Mouse (Mus musculus): ENCODE measurements around the gene Dars. TPM values are rescaled to one million over a fixed set of nuclear protein-coding genes. Genes with fewer than 3 reads are reported as not detected.
A peak's percentile ranks its signal among the peaks of the same experiment; 100 is the strongest.

The Dars gene
- polyA plus RNA-seq (2015; fragmentation: Nextera tagmentation; extraction: Ambion mirVana) = 136 and 140 TPM in 2 replicates

DNA sequence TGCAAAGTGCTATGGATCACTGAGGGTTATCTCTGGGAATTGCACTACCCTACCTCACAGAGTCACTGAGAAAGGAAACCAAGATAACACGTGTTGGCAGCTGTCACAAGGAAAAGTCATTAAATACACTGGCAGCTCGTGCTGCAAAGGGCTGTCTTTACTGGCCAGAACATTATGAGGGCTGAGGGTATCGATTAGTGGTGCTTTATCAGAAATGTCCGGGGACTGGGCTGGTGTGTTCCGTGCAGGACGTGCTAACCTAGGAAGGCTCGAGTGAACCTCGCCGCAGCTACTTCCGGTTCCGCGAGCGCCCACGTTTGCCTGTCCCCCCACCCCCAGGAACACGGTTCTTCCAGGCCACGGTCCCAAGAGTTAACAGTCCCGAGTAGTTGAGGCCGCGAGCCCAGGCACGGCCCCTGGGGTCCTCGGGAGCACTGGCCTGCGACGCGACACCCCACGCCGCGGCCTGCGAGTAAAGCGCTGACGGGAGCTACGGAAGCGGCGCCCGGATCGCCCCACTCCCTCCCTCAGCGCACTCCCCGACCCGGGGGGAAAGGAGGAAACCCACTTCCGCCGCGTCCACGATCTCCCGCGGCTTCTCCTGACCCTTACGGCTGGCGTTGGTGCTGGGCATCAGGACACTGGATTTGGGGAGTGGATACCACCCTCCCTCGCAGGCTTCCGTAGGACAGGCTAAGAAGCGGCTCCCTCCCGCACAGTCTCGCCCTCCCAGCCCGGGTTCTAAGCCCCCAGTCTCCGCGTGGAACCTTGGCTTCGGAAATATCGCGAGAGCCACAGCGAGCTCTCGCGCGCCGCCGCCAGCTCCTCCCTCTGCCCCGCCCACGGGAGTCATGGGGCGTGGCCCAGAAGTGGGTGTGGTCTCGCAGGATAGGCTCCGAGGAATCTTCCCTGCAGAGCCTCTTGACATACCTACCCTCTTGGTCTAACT, at the start of gene Dars:
TSS of gene Dars (minus strand) at position 785 of the 949 bp plus-strand sequence.
- H3K27ac ChIP-seq = peak within 1 kb of the TSS; percentile 91
- WGBS = under 1% methylated on average over 63 of the region's 68 CpGs
- H3K27me3 ChIP-seq = no peaks in the 10 kb centered on the region
- no peaks in the 10 kb centered on the region for H3K9me3 ChIP-seq
- H3K4me3 ChIP-seq (replicated peaks) = peak within 1 kb of the TSS; percentile 91
- H3K4me1 ChIP-seq (replicated peaks) = 0 out of 2 replicates have a peak, but pooled peaks cover 2% of the 10 kb centered on the region
- H3K36me3 ChIP-seq = peaks cover 9% of the 10 kb centered on the region
- peak; percentile 92 for ATAC-seq
- peak within 1 kb of the TSS; percentile 72 for H3K4me2 ChIP-seq (replicated peaks)
- peak within 1 kb of the TSS; percentile 94 for H3K9ac ChIP-seq (replicated peaks)

DNA sequence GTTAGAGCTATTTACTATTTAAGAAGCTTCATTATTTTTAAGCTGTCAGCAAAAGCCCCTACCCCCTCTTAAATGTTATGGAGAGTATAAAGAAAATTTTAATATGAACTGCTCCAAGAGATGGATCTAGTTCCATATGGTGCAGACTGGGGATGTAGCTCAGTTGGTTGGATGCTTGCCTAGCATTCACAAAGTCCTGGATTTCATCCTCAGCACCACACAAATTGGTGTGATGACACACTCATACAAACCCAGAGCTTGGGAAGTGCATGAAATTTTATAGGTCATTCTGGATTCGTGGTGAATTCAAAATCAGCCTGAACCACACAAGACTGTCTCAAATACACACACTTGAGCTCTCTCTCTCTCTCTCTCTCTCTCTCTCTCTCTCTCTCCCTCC, 49.7 kb upstream of the Dars start:
- Histone ChIP-seq H3K9ac (replicated peaks) (no peak overlapping the region), H3K36me3 (no peaks in the 10 kb centered on the region), H3K4me1 (replicated peaks) (peaks cover 7% of the 10 kb centered on the region), H3K27me3 (no peaks in the 10 kb centered on the region), H3K27ac (no peak overlapping the region), H3K9me3 (no peaks in the 10 kb centered on the region), H3K4me2 (replicated peaks) (no peak overlapping the region), H3K4me3 (replicated peaks) (no peak overlapping the region)
- WGBS = 72% methylated on average over 1 of the region's 1 CpGs
- ATAC-seq = no peak

DNA sequence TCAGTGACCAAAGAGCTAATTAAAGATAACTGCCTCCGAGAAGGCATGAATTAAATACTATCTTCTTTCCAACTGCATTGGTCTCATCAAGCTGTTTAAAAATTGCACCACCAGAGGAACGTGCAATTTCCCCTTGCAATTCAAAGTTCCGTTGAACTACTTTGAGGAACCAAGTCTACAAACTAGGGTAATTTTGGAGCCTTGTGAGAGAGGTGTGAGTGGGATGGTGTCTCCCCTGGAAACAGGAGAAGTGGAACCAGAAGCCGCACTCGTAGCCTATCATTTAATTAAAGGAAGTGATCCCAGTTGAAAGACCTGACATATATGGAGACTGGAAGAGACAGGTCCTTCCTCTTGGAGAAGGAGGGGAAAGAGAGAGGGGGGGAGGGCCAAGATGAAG, 46.3 kb upstream of the Dars start:
- no peak for ATAC-seq
- no peak overlapping the region for H3K27ac ChIP-seq
- WGBS = 88% methylated on average over 5 of the region's 5 CpGs

DNA sequence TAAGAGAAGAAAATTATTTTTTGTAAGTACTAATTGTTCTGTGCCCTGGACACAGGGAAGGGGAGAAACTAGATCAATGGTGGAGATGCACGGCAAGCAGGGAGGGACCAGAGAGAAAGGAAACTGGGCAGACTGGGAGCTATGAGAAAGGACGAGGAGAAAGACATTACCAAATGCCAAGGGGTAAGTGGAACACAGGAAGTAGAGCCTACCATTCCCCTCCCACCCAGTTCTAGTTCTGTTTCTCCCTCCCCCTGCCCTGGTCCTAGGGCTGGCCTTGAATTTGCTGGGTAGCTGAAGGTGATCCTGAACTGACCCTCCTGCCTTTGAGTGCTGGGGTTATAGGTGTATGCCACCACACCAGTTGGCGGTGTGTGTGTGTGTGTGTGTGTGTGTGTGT, 45.2 kb upstream of the Dars start:
- no peaks in the 10 kb centered on the region for H3K27me3 ChIP-seq
- H3K4me2 ChIP-seq (replicated peaks) = no peak overlapping the region
- H3K4me1 ChIP-seq (replicated peaks) = peaks cover 3% of the 10 kb centered on the region
- no peaks in the 10 kb centered on the region for H3K9me3 ChIP-seq
- 71% methylated on average over 3 of the region's 3 CpGs for WGBS
- no peak overlapping the region for H3K9ac ChIP-seq (replicated peaks)
- H3K4me3 ChIP-seq (replicated peaks) = no peak overlapping the region
- H3K36me3 ChIP-seq = no peaks in the 10 kb centered on the region
- no peak for ATAC-seq
- no peak overlapping the region for H3K27ac ChIP-seq

More for the DNA sequence above, 46.3 kb upstream of the Dars start:
- H3K4me1 ChIP-seq (replicated peaks) = no peaks in the 10 kb centered on the region; the same call in 1 of the 2 replicates
- no peak overlapping the region for H3K9ac ChIP-seq (replicated peaks)
- H3K9me3 ChIP-seq = no peaks in the 10 kb centered on the region
- no peak overlapping the region for H3K4me3 ChIP-seq (replicated peaks)
- H3K27me3 ChIP-seq = no peaks in the 10 kb centered on the region
- H3K36me3 ChIP-seq = no peaks in the 10 kb centered on the region
- H3K4me2 ChIP-seq (replicated peaks) = no peak overlapping the region

DNA sequence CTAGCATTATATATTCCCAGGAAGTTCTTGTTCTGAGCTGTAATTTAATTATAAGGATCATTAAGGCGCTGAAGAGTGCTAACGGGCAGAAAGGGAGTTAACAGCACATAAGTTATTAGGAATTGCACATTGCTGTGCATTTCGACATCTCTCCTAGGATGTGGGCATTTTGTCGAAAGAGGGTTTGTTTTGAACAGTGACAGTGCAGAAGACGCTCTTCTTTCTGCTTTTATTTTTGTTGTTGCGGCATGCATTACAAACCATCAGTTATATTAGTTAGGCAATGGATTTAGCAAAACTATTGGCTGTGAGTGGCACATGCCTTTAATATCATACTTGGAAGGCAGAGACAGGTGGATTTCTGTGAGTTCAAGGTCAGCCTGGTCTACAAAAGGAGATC, 43.6 kb upstream of the Dars start:
- no peak for ATAC-seq
- Histone ChIP-seq H3K9me3 (no peaks in the 10 kb centered on the region), H3K9ac (replicated peaks) (no peak overlapping the region), H3K27ac (no peak overlapping the region), H3K4me2 (replicated peaks) (no peak overlapping the region), H3K27me3 (no peaks in the 10 kb centered on the region), H3K36me3 (no peaks in the 10 kb centered on the region), H3K4me3 (replicated peaks) (no peak overlapping the region), H3K4me1 (replicated peaks) (peaks cover 13% of the 10 kb centered on the region)
- WGBS = 93% methylated on average over 6 of the region's 6 CpGs

DNA sequence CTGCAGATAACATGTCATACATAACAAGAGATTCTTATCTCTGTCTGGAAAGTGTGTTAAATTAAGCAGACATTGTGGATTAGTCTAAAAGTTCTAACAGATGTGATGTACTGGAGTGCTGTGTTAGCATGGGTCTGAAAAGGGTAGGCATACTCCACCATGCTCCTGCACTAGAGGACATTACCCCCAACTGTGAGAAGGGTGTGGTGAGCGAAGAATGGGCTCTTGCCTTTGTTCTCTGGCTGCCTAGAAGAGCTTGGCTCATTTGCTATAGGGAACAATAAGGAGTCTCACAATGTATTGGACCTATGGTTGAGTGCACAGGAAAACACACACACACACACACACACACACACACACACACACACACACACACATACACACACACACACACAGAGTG, 42.3 kb upstream of the Dars start:
- no peak for ATAC-seq
- no peaks in the 10 kb centered on the region for H3K9me3 ChIP-seq
- peaks cover 13% of the 10 kb centered on the region for H3K4me1 ChIP-seq (replicated peaks)
- no peak overlapping the region for H3K9ac ChIP-seq (replicated peaks)
- H3K27me3 ChIP-seq = no peaks in the 10 kb centered on the region
- no peak overlapping the region for H3K4me2 ChIP-seq (replicated peaks)
- no peak overlapping the region for H3K27ac ChIP-seq
- 69% methylated on average over 1 of the region's 1 CpGs for WGBS
- H3K4me3 ChIP-seq (replicated peaks) = no peak overlapping the region
- H3K36me3 ChIP-seq = no peaks in the 10 kb centered on the region

DNA sequence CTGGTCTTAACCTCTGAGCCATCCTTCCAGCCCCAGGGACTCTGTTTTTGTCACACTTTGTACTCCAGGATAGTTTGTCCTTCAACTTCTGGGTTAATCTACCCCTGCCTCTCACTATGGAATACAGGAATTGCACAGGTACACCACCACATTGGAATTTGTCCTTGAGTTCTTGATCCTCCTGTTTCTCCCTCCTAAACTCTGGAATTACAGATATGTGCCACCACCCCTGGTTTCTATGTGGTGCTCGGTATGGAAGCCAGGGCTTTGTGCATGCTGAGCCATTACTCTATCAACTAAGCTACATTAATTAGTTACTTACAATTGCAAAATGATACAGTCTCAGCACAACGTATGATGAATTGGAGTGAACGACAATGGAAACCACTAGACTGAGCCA, 41.8 kb upstream of the Dars start:
- ATAC-seq = no peak
- peaks cover 13% of the 10 kb centered on the region for H3K4me1 ChIP-seq (replicated peaks)
- 69% methylated on average over 3 of the region's 3 CpGs for WGBS
- no peaks in the 10 kb centered on the region for H3K27me3 ChIP-seq
- H3K4me2 ChIP-seq (replicated peaks) = no peak overlapping the region
- no peak overlapping the region for H3K27ac ChIP-seq
- H3K36me3 ChIP-seq = no peaks in the 10 kb centered on the region
- no peaks in the 10 kb centered on the region for H3K9me3 ChIP-seq
- H3K4me3 ChIP-seq (replicated peaks) = no peak overlapping the region
- no peak overlapping the region for H3K9ac ChIP-seq (replicated peaks)

DNA sequence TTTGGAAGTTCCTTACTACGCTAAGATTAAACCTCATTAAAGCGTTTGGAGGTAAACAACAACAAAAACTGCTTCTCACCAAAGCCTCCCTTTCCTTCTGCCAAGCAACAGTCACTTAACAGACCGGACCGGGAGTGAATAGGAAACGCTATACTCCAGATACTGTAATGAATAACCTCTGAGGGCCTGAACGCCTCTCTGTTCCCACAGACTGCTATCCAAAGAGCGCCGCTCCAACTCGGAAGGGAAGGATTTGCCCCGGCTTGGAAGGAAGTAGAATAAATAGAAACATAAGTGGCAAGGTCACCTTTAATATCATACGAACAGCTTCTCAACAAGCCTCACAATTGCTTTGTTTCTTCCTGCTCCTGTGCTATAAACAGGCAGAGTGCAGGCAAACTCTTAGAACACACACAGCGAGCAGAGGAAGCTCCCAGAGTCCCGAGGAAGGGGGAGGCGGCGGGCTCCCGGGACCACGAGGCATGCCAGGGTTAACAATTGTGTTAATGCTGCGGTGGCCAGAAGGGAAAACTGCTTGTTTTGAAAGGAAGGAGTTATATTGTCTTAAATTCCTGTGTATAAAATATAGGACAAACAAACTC, 39.8 kb upstream of the Dars start:
- H3K9ac ChIP-seq (replicated peaks) = 0 out of 2 replicates have a peak overlapping the region, but pooled peaks have one; percentile 24
- WGBS = 36% methylated on average over 18 of the region's 18 CpGs

DNA sequence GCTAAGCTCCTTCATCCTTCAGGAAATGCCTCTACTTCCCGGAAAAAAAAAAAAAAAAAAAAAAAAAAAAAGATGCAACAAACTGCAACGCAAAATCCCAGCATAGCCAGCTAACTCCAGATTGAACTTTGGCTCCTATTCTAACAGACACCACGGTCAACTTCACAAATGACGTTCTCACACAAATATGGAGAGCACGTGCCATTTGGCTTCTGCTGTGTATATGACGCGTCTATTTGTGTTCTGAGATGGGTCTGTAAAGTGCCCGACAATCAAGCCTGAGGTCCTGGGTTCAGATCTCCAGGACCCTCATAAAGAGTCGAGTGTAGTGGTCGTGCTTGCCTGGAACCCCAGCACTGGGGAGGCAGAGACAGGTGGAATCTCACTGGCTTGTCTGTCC, 39.1 kb upstream of the Dars start:
- 95% methylated on average over 10 of the region's 10 CpGs for WGBS
- no peak for ATAC-seq
- no peaks in the 10 kb centered on the region for H3K36me3 ChIP-seq
- no peak overlapping the region for H3K27ac ChIP-seq
- H3K4me1 ChIP-seq (replicated peaks) = peaks cover 13% of the 10 kb centered on the region
- no peaks in the 10 kb centered on the region for H3K27me3 ChIP-seq
- no peaks in the 10 kb centered on the region for H3K9me3 ChIP-seq
- no peak overlapping the region for H3K9ac ChIP-seq (replicated peaks)
- no peak overlapping the region for H3K4me3 ChIP-seq (replicated peaks)
- H3K4me2 ChIP-seq (replicated peaks) = no peak overlapping the region

More for the DNA sequence above, 39.8 kb upstream of the Dars start:
- Histone ChIP-seq H3K36me3 (no peaks in the 10 kb centered on the region), H3K4me2 (replicated peaks) (peak overlapping the region; percentile 31), H3K4me3 (replicated peaks) (0 out of 2 replicates have a peak overlapping the region, but pooled peaks have one; percentile 1), H3K27me3 (no peaks in the 10 kb centered on the region), H3K9me3 (no peaks in the 10 kb centered on the region), H3K27ac (no peak overlapping the region), H3K4me1 (replicated peaks) (peaks cover 13% of the 10 kb centered on the region)
- peak; percentile 62; the same call in 1 of the 2 replicates for ATAC-seq

DNA sequence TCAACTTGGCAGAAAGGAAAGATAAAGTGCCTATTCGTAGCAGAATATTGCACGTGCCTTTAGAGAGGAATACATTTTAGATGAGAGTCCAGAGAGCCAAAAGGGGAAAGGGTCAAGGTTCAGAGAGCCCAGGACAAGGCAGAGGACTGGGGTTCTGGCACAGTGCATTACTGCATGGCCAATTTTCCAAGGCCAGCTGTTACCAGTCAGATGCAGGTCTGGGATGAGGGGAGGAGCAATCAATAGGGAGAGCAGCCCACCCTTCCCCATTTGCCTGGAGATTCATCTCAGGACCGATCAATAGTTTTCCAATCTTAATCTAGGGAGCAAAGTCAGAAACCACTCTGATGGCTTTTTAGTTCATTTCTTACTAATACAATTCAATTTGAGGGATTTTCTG, 35.0 kb upstream of the Dars start:
- H3K27me3 ChIP-seq = no peaks in the 10 kb centered on the region
- no peak overlapping the region for H3K4me2 ChIP-seq (replicated peaks)
- 77% methylated on average over 3 of the region's 3 CpGs for WGBS
- ATAC-seq = no peak
- no peak overlapping the region for H3K27ac ChIP-seq
- H3K4me1 ChIP-seq (replicated peaks) = peaks cover 8% of the 10 kb centered on the region
- no peaks in the 10 kb centered on the region for H3K9me3 ChIP-seq
- H3K9ac ChIP-seq (replicated peaks) = no peak overlapping the region
- H3K4me3 ChIP-seq (replicated peaks) = no peak overlapping the region
- H3K36me3 ChIP-seq = no peaks in the 10 kb centered on the region

DNA sequence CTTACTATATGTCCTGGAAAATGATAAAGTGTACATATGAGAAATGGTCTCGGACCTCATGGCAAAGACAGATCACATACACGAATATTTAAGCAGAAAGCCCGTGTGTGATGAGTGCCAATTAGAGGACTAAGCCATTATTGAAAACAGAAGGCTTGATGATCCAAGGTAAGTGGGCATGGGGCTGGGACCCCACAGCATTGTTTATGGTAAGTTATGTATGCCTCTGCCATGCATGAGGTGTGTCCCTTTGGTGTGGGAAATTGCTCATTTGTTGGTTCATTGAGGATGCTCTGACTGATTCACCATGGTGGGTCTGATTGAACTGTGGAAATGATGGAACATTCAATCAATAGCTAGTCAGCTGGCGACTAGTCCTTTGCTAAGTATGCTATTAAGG, 34.0 kb upstream of the Dars start:
- Histone ChIP-seq H3K4me2 (replicated peaks) (no peak overlapping the region), H3K36me3 (no peaks in the 10 kb centered on the region), H3K9me3 (no peaks in the 10 kb centered on the region), H3K4me1 (replicated peaks) (no peaks in the 10 kb centered on the region), H3K9ac (replicated peaks) (no peak overlapping the region), H3K27me3 (no peaks in the 10 kb centered on the region), H3K4me3 (replicated peaks) (no peak overlapping the region), H3K27ac (no peak overlapping the region)
- WGBS = 81% methylated on average over 4 of the region's 4 CpGs
- no peak for ATAC-seq

DNA sequence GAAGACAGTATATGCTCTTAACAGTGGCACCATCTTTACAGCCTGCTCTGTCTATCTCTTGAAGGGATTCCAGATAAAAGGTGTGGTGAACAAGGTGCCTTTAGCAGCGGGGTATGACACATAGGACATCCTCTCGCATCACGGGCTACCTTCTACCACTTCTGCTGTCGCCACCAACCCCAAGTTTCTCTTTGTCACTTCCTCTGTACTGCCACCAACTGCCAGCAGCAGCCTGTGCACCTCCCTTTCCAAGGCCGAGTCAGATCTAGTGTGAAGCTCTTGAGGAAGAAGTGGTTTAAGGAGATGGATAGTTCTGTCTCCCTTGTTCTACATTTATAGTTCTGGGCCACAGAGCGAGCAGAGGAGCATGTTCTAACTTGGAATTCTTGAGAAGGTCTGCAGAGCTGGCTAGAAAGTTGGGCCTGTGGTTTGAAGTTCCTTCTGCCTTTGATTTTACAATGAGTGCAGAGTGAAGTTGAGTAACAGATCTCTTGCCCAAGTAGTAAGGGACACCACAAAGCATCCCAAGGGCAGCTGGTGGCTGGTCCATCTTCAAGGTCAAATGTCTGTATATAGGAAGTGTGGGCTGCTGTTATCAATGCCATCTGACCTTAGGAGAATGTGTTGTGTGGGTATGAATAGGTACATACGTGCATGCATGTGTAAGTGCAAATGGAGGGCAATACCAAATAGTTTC, 30.2 kb upstream of the Dars start:
- Histone ChIP-seq H3K4me3 (replicated peaks) (no peak overlapping the region), H3K27me3 (no peaks in the 10 kb centered on the region), H3K9me3 (no peaks in the 10 kb centered on the region), H3K36me3 (no peaks in the 10 kb centered on the region), H3K27ac (no peak overlapping the region), H3K9ac (replicated peaks) (no peak overlapping the region), H3K4me1 (replicated peaks) (0 out of 2 replicates have a peak, but pooled peaks cover 4% of the 10 kb centered on the region), H3K4me2 (replicated peaks) (no peak overlapping the region)
- ATAC-seq = no peak
- 89% methylated on average over 7 of the region's 7 CpGs for WGBS
